13 mouse cellular contexts compared by ENCODE assay signal in genomic region chr2:10311719-10312118, GRCm38 (mm10). TPM values are rescaled to one million over a fixed set of nuclear protein-coding genes. Genes with fewer than 3 reads are reported as not detected.
DNase-seq lines count a peak whose midpoint lies in the region; ATAC-seq and TF ChIP-seq lines count a peak whose summit lies in the region.
"Had no signal": no experiment of that assay in that cellular context is flagged by ENCODE, and none has a peak within 500 bp of the region (broad histone marks: within the 10 kb centered on the region; RNA-seq: fewer than 3 reads in every experiment).

No protein-coding gene starts in this region.

- WGBS in thymus, adult 2 months, result 94% methylated on average over 14 of the region's 14 CpGs
- WGBS in liver, postnatal 0 days (ENCODE audit: insufficient replicate concordance), result 68% methylated on average over 14 of the region's 14 CpGs
- 83% methylated on average over 14 of the region's 14 CpGs for WGBS in cerebellum, adult 2 months
- WGBS in forebrain, embryonic 16.5 days, result 78% methylated on average over 14 of the region's 14 CpGs

- peaks cover 10% of the 10 kb centered on the region for H3K4me1 ChIP-seq in thymus, adult 2 months (replicated peaks; ENCODE audit: control insufficient read depth, insufficient read depth, low read length)
- no peaks in the 10 kb centered on the region; the same call in 1 of the 2 replicates for H3K4me1 ChIP-seq in liver, postnatal 0 days (ENCODE audit: insufficient read depth)
- H3K4me1 ChIP-seq in cerebellum, adult 2 months (ENCODE audit: control insufficient read depth, insufficient read depth, low read length), result no peaks in the 10 kb centered on the region
- H3K4me1 ChIP-seq in forebrain, embryonic 16.5 days (replicated peaks; ENCODE audit: control insufficient read depth, insufficient read depth, low read length), result no peaks in the 10 kb centered on the region

- H3K9ac ChIP-seq in liver, postnatal 0 days (replicated peaks), result no peak overlapping the region
- no peak overlapping the region for H3K9ac ChIP-seq in forebrain, embryonic 16.5 days (replicated peaks; ENCODE audit: low read depth, low read length)
- H3K9ac ChIP-seq: lung, embryonic 15.5 days had no signal

- TF ChIP-seq CTCF in thymus, adult 2 months (IDR thresholded peaks at IDR 0.05; ENCODE audit: borderline replicate concordance, control insufficient read depth, extremely low read depth, insufficient read depth, low read length, poor library complexity), result no peak
- no peak for TF ChIP-seq CTCF in liver, postnatal 0 days (IDR thresholded peaks at IDR 0.05; ENCODE audit: low read depth)
- TF ChIP-seq CTCF in cerebellum, adult 2 months (IDR thresholded peaks at IDR 0.05; ENCODE audit: borderline replicate concordance, insufficient read depth, low read depth, low read length), result no peak

- H3K27me3 ChIP-seq in thymus, adult 2 months (ENCODE audit: control insufficient read depth, insufficient read depth, low read length), result no peaks in the 10 kb centered on the region
- no peaks in the 10 kb centered on the region for H3K27me3 ChIP-seq in liver, postnatal 0 days (ENCODE audit: insufficient read depth, low read length)
- no peaks in the 10 kb centered on the region for H3K27me3 ChIP-seq in cerebellum, adult 2 months (ENCODE audit: control insufficient read depth, insufficient read depth, low read length)
- H3K27me3 ChIP-seq in forebrain, embryonic 16.5 days (replicated peaks; ENCODE audit: control insufficient read depth, insufficient read depth, low read length), result no peaks in the 10 kb centered on the region; the same call in 1 of the 2 replicates
- H3K27me3 ChIP-seq: lung, embryonic 15.5 days had no signal

- no peak overlapping the region for H3K4me2 ChIP-seq in liver, postnatal 0 days (ENCODE audit: low read depth, low read length)
- no peak overlapping the region for H3K4me2 ChIP-seq in forebrain, embryonic 16.5 days (ENCODE audit: low read length)
- H3K4me2 ChIP-seq: heart, embryonic 11.5 days; lung, embryonic 15.5 days had no signal

- DNase-seq in thymus, postnatal 0 days (ENCODE audit: low spot score), result peak; percentile 43
- DNase-seq in thymus, adult 2 months, result no peak
- peak; percentile 97 for DNase-seq in ZHBTc4 (ENCODE audit: low read depth, low spot score)
- DNase-seq in liver, postnatal 0 days, result peak; percentile 34
- DNase-seq in cerebellum, adult 2 months, result no peak
- DNase-seq in gastrocnemius, postnatal 14 days, result no peak
- DNase-seq: cerebellum, adult 11-12 months; kidney, adult 2 months had no signal

- H3K9me3 ChIP-seq in liver, postnatal 0 days (ENCODE audit: low read length), result no peaks in the 10 kb centered on the region
- no peaks in the 10 kb centered on the region for H3K9me3 ChIP-seq in forebrain, embryonic 16.5 days (ENCODE audit: control insufficient read depth, low read length)
- H3K9me3 ChIP-seq: limb, embryonic 10.5 days; lung, embryonic 15.5 days had no signal

- no peak for TF ChIP-seq EP300 in liver, postnatal 0 days (IDR thresholded peaks at IDR 0.05; ENCODE audit: low read depth)

- ATAC-seq in liver, postnatal 0 days, result no peak
- ATAC-seq in forebrain, embryonic 16.5 days, result no peak

- H3K36me3 ChIP-seq in thymus, adult 2 months (ENCODE audit: control insufficient read depth, insufficient read depth, low read length), result no peaks in the 10 kb centered on the region
- H3K36me3 ChIP-seq in liver, postnatal 0 days (replicated peaks; ENCODE audit: insufficient read depth, low read length), result no peaks in the 10 kb centered on the region
- H3K36me3 ChIP-seq in forebrain, embryonic 16.5 days (ENCODE audit: control insufficient read depth, insufficient read depth), result no peaks in the 10 kb centered on the region
- H3K36me3 ChIP-seq: limb, embryonic 10.5 days; lung, embryonic 15.5 days had no signal

- no peak overlapping the region for H3K27ac ChIP-seq in thymus, adult 2 months (ENCODE audit: control insufficient read depth, insufficient read depth, low read length)
- no peak overlapping the region for H3K27ac ChIP-seq in liver, postnatal 0 days (ENCODE audit: low read depth)
- H3K27ac ChIP-seq in cerebellum, adult 2 months (ENCODE audit: insufficient read depth, low read length), result no peak overlapping the region
- no peak overlapping the region for H3K27ac ChIP-seq in forebrain, embryonic 16.5 days (ENCODE audit: low read length)
- H3K27ac ChIP-seq: limb, embryonic 10.5 days; lung, embryonic 15.5 days had no signal

- intact Hi-C loops in gastrocnemius, postnatal 14 days (cut with DNase I; ENCODE audit: low total_unique reads), result no loop called here

- TF ChIP-seq POLR2A in thymus, adult 2 months (IDR thresholded peaks at IDR 0.05; ENCODE audit: control insufficient read depth, extremely low read depth, insufficient read depth, low read length, poor library complexity), result no peak
- TF ChIP-seq POLR2A in cerebellum, adult 2 months (IDR thresholded peaks at IDR 0.05; ENCODE audit: borderline replicate concordance, insufficient read depth, low read length), result no peak

- no peak overlapping the region for H3K4me3 ChIP-seq in thymus, adult 2 months (ENCODE audit: control insufficient read depth, insufficient read depth, low read length)
- no peak overlapping the region for H3K4me3 ChIP-seq in liver, postnatal 0 days (ENCODE audit: low read depth, low read length)
- no peak overlapping the region for H3K4me3 ChIP-seq in cerebellum, adult 2 months (replicated peaks; ENCODE audit: insufficient read depth, low read depth, low read length)
- no peak overlapping the region for H3K4me3 ChIP-seq in forebrain, embryonic 16.5 days (replicated peaks; ENCODE audit: low read length)
- H3K4me3 ChIP-seq: limb, embryonic 10.5 days; lung, embryonic 15.5 days had no signal

RNA-seq across cellular contexts. Expression of gene Sfmbt2, which starts 58.6 kb away (rescaled TPM):
- 1.6 and 2.6 TPM in 2 replicates for polyA plus RNA-seq in thymus, postnatal 0 days (2015; fragmentation: Nextera tagmentation; extraction: Ambion mirVana)
- 1.6 and 1.7 TPM in 2 replicates for polyA plus RNA-seq in thymus, adult 2 months (2012; rRNA removed)
- polyA plus RNA-seq in liver, postnatal 0 days (2015; fragmentation: Nextera tagmentation; extraction: Ambion mirVana), result 0.25 and 0.39 TPM in 2 replicates
- polyA plus RNA-seq in cerebellum, adult 2 months (2012; rRNA removed), result 2.2 and 2.3 TPM in 2 replicates
- polyA plus RNA-seq in forebrain, embryonic 16.5 days (2015; fragmentation: Nextera tagmentation; extraction: Ambion mirVana), result 2.3 and 3.7 TPM in 2 replicates
- total RNA-seq in gastrocnemius, postnatal 14 days (2021), result under 1 TPM; 0.31 to 0.40 TPM
- total RNA-seq: CH12.LX had no signal

Comparison
In these comparisons a context has a peak if more than half of its experiments do, and no peak if none do; other contexts are left out.
1. DNase-seq: peak in thymus, postnatal 0 days (single experiment), ZHBTc4 (single experiment) and liver, postnatal 0 days (single experiment); none in thymus, adult 2 months (single experiment), cerebellum, adult 2 months (0 of 2) and gastrocnemius, postnatal 14 days (single experiment).